Mouse (Mus musculus) kidney, postnatal 0 days (tissue): ENCODE results near the gene Cul7. TPM values are rescaled to one million over a fixed set of nuclear protein-coding genes. Genes with fewer than 3 reads are reported as not detected.

Experiments used
- ATAC-seq: fragments of 200-750 bp; cut with Nextera tagmentation; replicated peaks from 2 replicates; pipeline ENCODE4 v1.8.0; 2017; ENCODE audit warnings: low read depth, moderate number of reproducible peaks, moderate TSS enrichment, moderate library complexity; ENCODE audit not compliant: low FRiP score
- DNase-seq: peaks from one replicate; pipeline ENCODE4 v3.0.0-alpha.2; 2016; ENCODE audit warnings: low spot score
- H3K27ac ChIP-seq: fragments of 300-500 bp; sonication (generic); 2 replicates; pipeline ENCODE4 v1.5.1; 2014; ENCODE audit warnings: mild to moderate bottlenecking
- H3K27me3 ChIP-seq: fragments of 300-500 bp; sonication (generic); 2 replicates; pipeline ENCODE4 v1.6.1; 2014; ENCODE audit warnings: low read length, mixed read lengths; ENCODE audit not compliant: insufficient read depth
- H3K36me3 ChIP-seq: fragments of 300-500 bp; sonication (generic); 2 replicates; pipeline ENCODE4 v1.6.1; 2014; ENCODE audit warnings: low read length, mixed read lengths; ENCODE audit not compliant: insufficient read depth
- H3K4me1 ChIP-seq: fragments of 300-500 bp; sonication (generic); replicated peaks from 2 replicates; pipeline ENCODE4 v1.6.1; 2014; ENCODE audit warnings: antibody characterized with exemption, low read length, mixed read lengths; ENCODE audit not compliant: insufficient read depth
- H3K4me2 ChIP-seq: fragments of 300-500 bp; sonication (generic); 2 replicates; pipeline ENCODE4 v1.6.1; 2014; ENCODE audit warnings: mild to moderate bottlenecking, low read length, moderate library complexity, mixed read lengths
- H3K4me3 ChIP-seq: fragments of 300-500 bp; sonication (generic); replicated peaks from 2 replicates; pipeline ENCODE4 v1.5.1; 2014; ENCODE audit warnings: low read depth, low read length
- H3K9ac ChIP-seq: fragments of 300-500 bp; sonication (generic); 2 replicates; pipeline ENCODE4 v1.6.1; 2014; ENCODE audit warnings: low read depth, low read length
- H3K9me3 ChIP-seq: fragments of 300-500 bp; sonication (generic); replicated peaks from 2 replicates; pipeline ENCODE4 v1.6.1; 2016; ENCODE audit warnings: low read length, inconsistent platforms, mixed read lengths
- CTCF ChIP-seq: IDR thresholded peaks from 2 replicates; pipeline ENCODE4 v1.5.1; 2016; ENCODE audit warnings: antibody characterized with exemption, low read depth, mild to moderate bottlenecking, moderate library complexity
- WGBS: fragments of 180-500 bp; shearing (Covaris S2); extraction: QIAGEN DNeasy Blood & Tissue Kit; methylation state at CpG from one replicate; pipeline ENCODE4 v1.1.7; 2014; 5-methylcytosine and 5-hydroxymethylcytosine counted together
- polyA plus RNA-seq: library from polyadenylated mRNA; unstranded; fragments of >200 nt; fragmentation: Nextera tagmentation; extraction: Ambion mirVana; gene quantifications from 2 replicates; pipeline ENCODE4 v1.2.1, GENCODE M21; 2015

The Cul7 gene
- polyA plus RNA-seq, 1 experiment from 2014 or later: 29.0 TPM

DNA sequence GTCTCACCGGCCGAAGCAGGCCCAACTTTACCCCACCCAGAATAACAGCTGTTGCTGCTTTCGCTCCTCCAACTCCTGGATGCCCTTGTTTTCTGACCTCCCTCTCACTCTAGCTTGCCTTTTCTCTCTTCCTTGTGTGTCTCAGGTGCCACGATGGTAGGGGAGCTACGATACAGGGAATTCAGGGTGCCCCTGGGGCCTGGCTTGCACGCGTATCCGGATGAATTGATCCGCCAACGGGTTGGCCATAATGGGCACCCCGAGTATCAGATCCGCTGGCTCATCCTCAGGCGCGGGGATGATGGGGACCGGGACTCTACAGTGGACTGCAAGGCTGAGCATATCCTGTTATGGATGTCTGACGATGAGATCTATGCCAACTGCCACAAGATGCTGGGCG is 1.2 kb downstream of the Cul7 start:
- Histone ChIP-seq H3K36me3 (peaks cover 34% of the 10 kb centered on the region), H3K4me1 (peaks cover 22% of the 10 kb centered on the region; the same call in 1 of the 2 replicates), H3K4me3 (peak overlapping the region; percentile 69), H3K27ac (peak overlapping the region; percentile 97), H3K9me3 (no peaks in the 10 kb centered on the region), H3K4me2 (peak overlapping the region; percentile 85), H3K27me3 (no peaks in the 10 kb centered on the region), H3K9ac (peak overlapping the region; percentile 82)
- no peak for TF ChIP-seq CTCF
- no peak for DNase-seq
- ATAC-seq: no peak
- WGBS: 61% methylated on average over 17 of the region's 17 CpGs

DNA sequence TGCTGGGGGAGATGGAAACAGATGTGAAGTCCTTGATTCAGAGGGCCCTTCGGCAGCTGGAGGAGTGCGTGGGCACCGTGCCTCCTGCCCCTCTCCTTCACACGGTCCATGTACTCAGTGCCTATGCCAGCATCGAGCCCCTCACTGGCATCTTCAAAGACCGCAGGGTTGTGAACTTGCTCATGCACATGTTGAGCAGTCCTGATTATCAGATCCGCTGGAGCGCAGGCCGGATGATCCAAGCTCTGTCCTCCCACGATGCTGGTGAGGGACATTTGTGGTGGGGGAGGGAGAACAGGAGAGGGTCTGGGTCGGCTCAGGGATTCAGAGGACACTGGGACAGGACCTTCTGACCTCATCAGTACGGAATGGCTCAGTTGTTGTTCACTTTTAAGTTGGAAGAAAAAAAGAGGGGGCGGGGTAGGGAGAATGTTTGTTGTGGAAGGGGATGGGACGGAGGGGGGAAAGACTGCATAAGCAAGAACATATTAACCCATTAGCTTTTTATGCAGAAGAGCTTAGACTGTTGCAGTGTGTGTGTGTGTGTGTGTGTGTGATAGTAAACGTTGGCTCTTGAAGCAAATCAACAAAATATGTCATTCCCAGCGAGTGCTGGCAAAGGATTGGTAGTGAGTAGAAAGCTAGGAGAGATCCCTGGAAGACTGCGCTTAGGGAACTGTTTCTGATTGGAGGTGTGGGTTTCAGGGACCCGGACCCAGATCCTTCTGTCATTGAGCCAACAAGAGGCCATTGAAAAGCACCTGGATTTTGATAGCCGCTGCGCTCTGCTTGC is 1.8 kb downstream of the Cul7 start:
- H3K27me3 ChIP-seq: no peaks in the 10 kb centered on the region
- H3K4me3 ChIP-seq: peak overlapping the region; percentile 69
- no peak for TF ChIP-seq CTCF
- ATAC-seq: no peak
- H3K9me3 ChIP-seq: no peaks in the 10 kb centered on the region
- H3K4me2 ChIP-seq: peak overlapping the region; percentile 85
- peak overlapping the region; percentile 97; the same call in 1 of the 2 replicates for H3K27ac ChIP-seq
- DNase-seq: no peak
- 48% methylated on average over 20 of the region's 20 CpGs for WGBS
- H3K36me3 ChIP-seq: peaks cover 40% of the 10 kb centered on the region
- H3K9ac ChIP-seq: peak overlapping the region; percentile 82; the same call in 1 of the 2 replicates
- peaks cover 23% of the 10 kb centered on the region; the same call in 1 of the 2 replicates for H3K4me1 ChIP-seq

DNA sequence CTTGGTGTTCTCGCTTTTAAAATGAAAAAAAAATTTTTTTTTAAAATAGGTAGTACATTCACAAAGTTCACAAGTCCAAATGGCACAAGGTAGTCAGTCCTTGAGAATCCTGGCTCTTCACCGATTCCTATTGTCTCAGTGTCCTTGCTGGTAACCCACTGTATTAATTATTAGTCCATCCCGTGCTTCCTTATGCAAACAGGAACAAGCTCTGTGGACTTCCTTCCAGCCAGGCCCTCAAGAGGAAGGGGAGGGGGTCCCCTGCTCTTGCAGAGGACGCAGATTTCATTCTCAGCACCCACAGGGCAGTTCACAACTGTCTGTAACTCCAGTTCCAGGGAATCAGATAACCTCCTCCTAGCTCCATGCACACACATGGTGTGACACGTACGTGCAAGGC is 5.9 kb downstream of the Cul7 start:
- DNase-seq (no peak), ATAC-seq (no peak)
- H3K4me3 ChIP-seq: no peak overlapping the region
- H3K4me2 ChIP-seq: no peak overlapping the region
- WGBS: 62% methylated on average over 6 of the region's 6 CpGs
- H3K9ac ChIP-seq: no peak overlapping the region
- no peak overlapping the region for H3K27ac ChIP-seq
- peaks cover 61% of the 10 kb centered on the region for H3K36me3 ChIP-seq
- no peaks in the 10 kb centered on the region for H3K9me3 ChIP-seq
- no peak for TF ChIP-seq CTCF
- H3K4me1 ChIP-seq: peaks cover 17% of the 10 kb centered on the region; the same call in 1 of the 2 replicates
- no peaks in the 10 kb centered on the region for H3K27me3 ChIP-seq

DNA sequence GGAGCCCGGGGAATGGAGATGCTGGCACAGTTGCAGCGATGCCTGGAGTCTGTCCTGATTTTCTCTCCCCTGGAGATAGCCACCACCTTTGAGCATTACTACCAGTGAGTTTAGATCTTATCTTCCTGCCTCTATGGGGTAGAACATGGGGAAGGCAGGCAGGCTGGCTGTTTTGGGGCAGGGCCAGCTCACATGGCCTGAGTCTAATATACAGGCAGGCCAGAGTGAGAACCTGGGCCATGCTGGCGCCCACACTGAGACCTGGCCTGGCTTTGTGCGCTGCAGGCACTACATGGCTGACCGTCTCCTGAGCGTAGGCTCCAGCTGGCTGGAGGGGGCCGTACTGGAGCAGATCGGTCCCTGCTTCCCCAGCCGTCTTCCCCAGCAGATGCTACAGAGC is 11.2 kb downstream of the Cul7 start:
- no peaks in the 10 kb centered on the region for H3K27me3 ChIP-seq
- WGBS: 92% methylated on average over 9 of the region's 9 CpGs
- ATAC-seq: no peak
- no peak overlapping the region for H3K4me3 ChIP-seq
- no peak overlapping the region for H3K4me2 ChIP-seq
- 0 out of 2 replicates have a peak, but pooled peaks cover under 1% of the 10 kb centered on the region for H3K4me1 ChIP-seq
- no peak for DNase-seq
- H3K27ac ChIP-seq: no peak overlapping the region
- H3K36me3 ChIP-seq: peaks cover 84% of the 10 kb centered on the region
- no peak for TF ChIP-seq CTCF
- H3K9ac ChIP-seq: no peak overlapping the region
- H3K9me3 ChIP-seq: no peaks in the 10 kb centered on the region

DNA sequence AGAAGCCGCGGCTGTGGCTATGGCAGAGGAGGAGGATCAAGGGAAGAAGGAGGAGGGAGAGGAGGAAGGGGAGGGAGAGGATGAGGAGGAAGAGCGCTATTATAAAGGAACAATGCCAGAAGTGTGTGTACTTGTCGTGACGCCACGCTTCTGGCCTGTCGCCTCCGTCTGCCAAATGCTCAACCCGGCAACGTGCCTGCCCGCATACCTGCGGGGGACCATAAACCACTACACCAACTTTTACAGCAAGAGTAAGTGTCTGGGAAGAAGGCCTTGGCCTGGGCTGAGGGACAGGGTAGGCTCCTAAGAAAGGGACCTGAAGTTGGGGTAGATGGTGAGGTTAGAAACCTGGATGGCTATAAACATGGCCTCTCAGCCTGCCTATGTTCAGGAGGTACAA is 11.8 kb downstream of the Cul7 start:
- WGBS: 82% methylated on average over 12 of the region's 12 CpGs
- Histone ChIP-seq H3K9me3 (no peaks in the 10 kb centered on the region), H3K27ac (no peak overlapping the region), H3K4me2 (no peak overlapping the region), H3K36me3 (peaks cover 84% of the 10 kb centered on the region), H3K9ac (no peak overlapping the region), H3K27me3 (no peaks in the 10 kb centered on the region), H3K4me3 (no peak overlapping the region), H3K4me1 (no peaks in the 10 kb centered on the region)
- DNase-seq (no peak), ATAC-seq (no peak)
- no peak for TF ChIP-seq CTCF

DNA sequence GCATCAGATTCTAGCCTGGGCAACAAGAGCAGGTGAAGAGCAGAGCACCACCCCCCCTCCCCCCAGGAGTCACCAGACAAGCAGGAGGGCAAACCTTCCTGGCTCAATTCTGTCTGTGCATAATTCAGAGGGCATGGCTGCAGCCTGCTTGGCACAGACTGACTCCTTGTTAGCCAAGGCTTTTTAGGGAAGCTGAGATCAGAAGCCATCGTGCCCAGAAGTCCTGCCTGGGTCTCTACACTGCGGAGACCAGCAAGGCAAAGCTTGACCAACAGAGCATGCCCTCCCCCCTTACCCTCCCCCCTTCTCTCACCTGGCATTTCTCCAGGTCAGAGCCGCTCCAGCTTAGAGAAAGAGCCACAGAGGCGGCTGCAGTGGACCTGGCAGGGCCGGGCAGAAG is 12.6 kb downstream of the Cul7 start:
- Histone ChIP-seq H3K4me3 (no peak overlapping the region), H3K27ac (no peak overlapping the region), H3K9me3 (no peaks in the 10 kb centered on the region), H3K4me2 (no peak overlapping the region), H3K27me3 (no peaks in the 10 kb centered on the region), H3K9ac (no peak overlapping the region), H3K4me1 (no peaks in the 10 kb centered on the region), H3K36me3 (peaks cover 80% of the 10 kb centered on the region)
- WGBS: 55% methylated on average over 5 of the region's 5 CpGs
- ATAC-seq: no peak
- DNase-seq: no peak
- TF ChIP-seq CTCF: no peak

DNA sequence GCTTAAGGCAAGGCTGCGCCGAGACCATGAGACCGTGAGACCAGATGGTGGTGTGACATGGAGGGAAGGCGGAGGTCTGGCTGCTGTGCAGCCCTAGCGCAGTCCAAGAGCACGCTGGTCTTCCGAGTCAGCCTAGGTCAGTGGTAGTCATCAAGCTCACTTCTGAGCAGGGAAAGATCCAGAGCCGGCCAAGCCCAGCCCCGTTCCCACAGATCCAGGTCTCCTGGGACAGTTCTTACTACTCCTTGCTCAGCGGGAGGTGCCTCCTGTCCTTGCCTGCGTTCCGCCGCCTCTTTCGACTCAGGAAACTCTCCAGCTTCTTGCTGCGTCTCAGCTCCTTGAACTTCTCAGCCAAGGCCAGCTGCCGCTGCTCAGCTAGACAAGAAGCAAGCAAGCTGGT is 17.6 kb downstream of the Cul7 start:
- Histone ChIP-seq H3K4me2 (no peak overlapping the region), H3K27ac (no peak overlapping the region), H3K9me3 (no peaks in the 10 kb centered on the region), H3K9ac (no peak overlapping the region), H3K36me3 (peaks cover 58% of the 10 kb centered on the region), H3K27me3 (no peaks in the 10 kb centered on the region), H3K4me1 (no peaks in the 10 kb centered on the region), H3K4me3 (no peak overlapping the region)
- TF ChIP-seq CTCF: no peak
- 83% methylated on average over 16 of the region's 16 CpGs for WGBS
- DNase-seq (no peak), ATAC-seq (0 out of 2 replicates have a peak, but pooled peaks have one; percentile 37)
